Mouse (Mus musculus): Measurements from ENCODE around the gene Ralgapb.

DNA sequence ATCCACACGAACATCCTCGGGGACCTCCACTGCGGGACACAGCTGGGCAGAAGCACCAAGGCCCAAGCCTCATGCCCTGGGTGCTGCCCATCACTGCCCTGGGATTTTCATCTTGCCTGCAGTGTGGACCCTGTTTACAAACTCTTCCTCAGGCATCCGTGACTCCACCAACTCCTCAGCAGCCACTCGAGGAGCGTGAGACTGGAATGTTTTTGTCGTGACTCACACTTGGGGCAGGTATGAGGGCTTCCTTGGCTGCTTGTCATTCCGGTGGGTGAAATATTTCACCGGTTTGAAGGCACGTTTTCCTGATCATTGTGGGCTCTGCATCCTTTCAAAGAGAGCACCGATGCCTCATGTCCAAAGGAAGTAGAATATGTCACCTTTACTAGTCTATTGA is 109.4 kb downstream of the Ralgapb start:
- TF ChIP-seq POLR2A (IDR thresholded peaks at IDR 0.05; ENCODE audit: extremely low read depth, insufficient read depth, low read length) (no peak), CTCF (IDR thresholded peaks at IDR 0.05; ENCODE audit: low read depth, low read length) (no peak)

Measured in liver, adult 2 months (tissue).